Mouse (Mus musculus) olfactory bulb, adult 2 months (tissue): ENCODE results near the gene Mdn1.

ENCODE experiments used
- CTCF ChIP-seq: fragments of 200-500 bp; IDR thresholded peaks from 2 replicates; pipeline ENCODE4 v1.5.1; 2012; ENCODE audit warnings: low read depth, mild to moderate bottlenecking, low read length, moderate library complexity; ENCODE audit not compliant: insufficient read depth
- POLR2A ChIP-seq: fragments of 200-500 bp; IDR thresholded peaks from 2 replicates; pipeline ENCODE4 v1.6.1; 2012; ENCODE audit warnings: mild to moderate bottlenecking, low read depth, low read length, moderate library complexity; ENCODE audit not compliant: insufficient read depth

- TF ChIP-seq CTCF, result no peak
- TF ChIP-seq POLR2A, result no peak
Observed at GRCm38 (mm10) chr4:32798976-32799375, 142.1 kb downstream of the Mdn1 start.
